Mouse (Mus musculus): ENCODE measurements around the gene Myom3. TPM values are rescaled to one million over a fixed set of nuclear protein-coding genes. Genes with fewer than 3 reads are reported as not detected.

Gene Myom3
- polyA plus RNA-seq, 1 experiment = 0.26 TPM

GRCm38 (mm10) chr4:135818366-135818765 lies 58.9 kb downstream of the Myom3 start:
- no peak overlapping the region for H3K4me3 ChIP-seq (replicated peaks; ENCODE audit: insufficient read depth, low read depth, low read length)
- no peaks in the 10 kb centered on the region for H3K4me1 ChIP-seq (ENCODE audit: control insufficient read depth, insufficient read depth, low read length)
- H3K27ac ChIP-seq (ENCODE audit: insufficient read depth, low read length) = no peak overlapping the region
- no peak for DNase-seq
- TF ChIP-seq CTCF (IDR thresholded peaks at IDR 0.05; ENCODE audit: borderline replicate concordance, insufficient read depth, low read depth, low read length) (no peak), POLR2A (IDR thresholded peaks at IDR 0.05; ENCODE audit: borderline replicate concordance, insufficient read depth, low read length) (no peak)
- 79% methylated on average over 3 of the region's 3 CpGs for WGBS
- H3K27me3 ChIP-seq (ENCODE audit: control insufficient read depth, insufficient read depth, low read length) = no peaks in the 10 kb centered on the region

- no peak for DNase-seq
- Histone ChIP-seq H3K4me3 (replicated peaks; ENCODE audit: insufficient read depth, low read depth, low read length) (no peak overlapping the region), H3K4me1 (ENCODE audit: control insufficient read depth, insufficient read depth, low read length) (no peaks in the 10 kb centered on the region), H3K27me3 (ENCODE audit: control insufficient read depth, insufficient read depth, low read length) (no peaks in the 10 kb centered on the region), H3K27ac (ENCODE audit: insufficient read depth, low read length) (no peak overlapping the region)
- 83% methylated on average over 17 of the region's 17 CpGs for WGBS
- TF ChIP-seq POLR2A (IDR thresholded peaks at IDR 0.05; ENCODE audit: borderline replicate concordance, insufficient read depth, low read length) = no peak
- no peak for TF ChIP-seq CTCF (IDR thresholded peaks at IDR 0.05; ENCODE audit: borderline replicate concordance, insufficient read depth, low read depth, low read length)
Observed at GRCm38 (mm10) chr4:135819826-135820526, 60.5 kb downstream of the Myom3 start.

GRCm38 (mm10) chr4:135821772-135822171 lies 62.3 kb downstream of the Myom3 start:
- H3K4me3 ChIP-seq (replicated peaks; ENCODE audit: insufficient read depth, low read depth, low read length) = no peak overlapping the region
- no peak for DNase-seq
- WGBS = 88% methylated on average over 4 of the region's 4 CpGs
- no peak overlapping the region for H3K27ac ChIP-seq (ENCODE audit: insufficient read depth, low read length)
- no peak for TF ChIP-seq CTCF (IDR thresholded peaks at IDR 0.05; ENCODE audit: borderline replicate concordance, insufficient read depth, low read depth, low read length)
- no peak for TF ChIP-seq POLR2A (IDR thresholded peaks at IDR 0.05; ENCODE audit: borderline replicate concordance, insufficient read depth, low read length)
- no peaks in the 10 kb centered on the region for H3K27me3 ChIP-seq (ENCODE audit: control insufficient read depth, insufficient read depth, low read length)
- H3K4me1 ChIP-seq (ENCODE audit: control insufficient read depth, insufficient read depth, low read length) = no peaks in the 10 kb centered on the region

- Histone ChIP-seq H3K27ac (ENCODE audit: insufficient read depth, low read length) (no peak overlapping the region), H3K27me3 (ENCODE audit: control insufficient read depth, insufficient read depth, low read length) (no peaks in the 10 kb centered on the region), H3K4me1 (ENCODE audit: control insufficient read depth, insufficient read depth, low read length) (no peaks in the 10 kb centered on the region), H3K4me3 (replicated peaks; ENCODE audit: insufficient read depth, low read depth, low read length) (no peak overlapping the region)
- TF ChIP-seq POLR2A (IDR thresholded peaks at IDR 0.05; ENCODE audit: borderline replicate concordance, insufficient read depth, low read length) (no peak), CTCF (IDR thresholded peaks at IDR 0.05; ENCODE audit: borderline replicate concordance, insufficient read depth, low read depth, low read length) (0 out of 2 replicates have a peak, but pooled peaks have one; percentile 20)
- DNase-seq = no peak
- 50% methylated on average over 2 of the region's 2 CpGs for WGBS
Observed at GRCm38 (mm10) chr4:135823298-135823697, 63.8 kb downstream of the Myom3 start.

- H3K27me3 ChIP-seq (ENCODE audit: control insufficient read depth, insufficient read depth, low read length) = no peaks in the 10 kb centered on the region
- no peak for TF ChIP-seq CTCF (IDR thresholded peaks at IDR 0.05; ENCODE audit: borderline replicate concordance, insufficient read depth, low read depth, low read length)
- no peak for TF ChIP-seq POLR2A (IDR thresholded peaks at IDR 0.05; ENCODE audit: borderline replicate concordance, insufficient read depth, low read length)
- H3K4me1 ChIP-seq (ENCODE audit: control insufficient read depth, insufficient read depth, low read length) = no peaks in the 10 kb centered on the region
- DNase-seq = no peak
- H3K4me3 ChIP-seq (replicated peaks; ENCODE audit: insufficient read depth, low read depth, low read length) = no peak overlapping the region
- 39% methylated on average over 8 of the region's 8 CpGs for WGBS
- no peak overlapping the region for H3K27ac ChIP-seq (ENCODE audit: insufficient read depth, low read length)
Observed at GRCm38 (mm10) chr4:135824254-135824653, 64.7 kb downstream of the Myom3 start.

GRCm38 (mm10) chr4:135828491-135828890 lies 69.0 kb downstream of the Myom3 start:
- Histone ChIP-seq H3K27ac (ENCODE audit: insufficient read depth, low read length) (no peak overlapping the region), H3K4me3 (replicated peaks; ENCODE audit: insufficient read depth, low read depth, low read length) (no peak overlapping the region), H3K4me1 (ENCODE audit: control insufficient read depth, insufficient read depth, low read length) (no peaks in the 10 kb centered on the region), H3K27me3 (ENCODE audit: control insufficient read depth, insufficient read depth, low read length) (no peaks in the 10 kb centered on the region)
- peak; percentile 28 to 41 for DNase-seq
- no peak for TF ChIP-seq POLR2A (IDR thresholded peaks at IDR 0.05; ENCODE audit: borderline replicate concordance, insufficient read depth, low read length)
- no peak for TF ChIP-seq CTCF (IDR thresholded peaks at IDR 0.05; ENCODE audit: borderline replicate concordance, insufficient read depth, low read depth, low read length)
- 12% methylated on average over 11 of the region's 11 CpGs for WGBS

- Histone ChIP-seq H3K4me1 (ENCODE audit: control insufficient read depth, insufficient read depth, low read length) (no peaks in the 10 kb centered on the region), H3K27me3 (ENCODE audit: control insufficient read depth, insufficient read depth, low read length) (no peaks in the 10 kb centered on the region), H3K27ac (ENCODE audit: insufficient read depth, low read length) (no peak overlapping the region; the same call in 1 of the 2 replicates), H3K4me3 (replicated peaks; ENCODE audit: insufficient read depth, low read depth, low read length) (no peak overlapping the region)
- TF ChIP-seq CTCF (IDR thresholded peaks at IDR 0.05; ENCODE audit: borderline replicate concordance, insufficient read depth, low read depth, low read length) = no peak
- no peak for TF ChIP-seq POLR2A (IDR thresholded peaks at IDR 0.05; ENCODE audit: borderline replicate concordance, insufficient read depth, low read length)
- WGBS = 32% methylated on average over 11 of the region's 11 CpGs
- no peak for DNase-seq
Observed at GRCm38 (mm10) chr4:135832070-135832469, 72.6 kb downstream of the Myom3 start.
